Mouse (Mus musculus) stomach, embryonic 15.5 days (tissue): Measurements from ENCODE around the gene Chd5. TPM values are rescaled to one million over a fixed set of nuclear protein-coding genes. Genes with fewer than 3 reads are reported as not detected.
A peak's percentile ranks its signal among the peaks of the same experiment; 100 is the strongest.

Source experiments
- ATAC-seq: fragments of 200-750 bp; cut with Nextera tagmentation; 2 replicates; pipeline ENCODE4 v1.8.0; 2017; ENCODE audit warnings: low read depth, moderate number of reproducible peaks, moderate TSS enrichment; ENCODE audit not compliant: insufficient read depth, low FRiP score
- H3K27ac ChIP-seq: fragments of 300-500 bp; sonication (generic); 2 replicates; pipeline ENCODE4 v1.5.1; 2015; ENCODE audit warnings: mild to moderate bottlenecking, inconsistent platforms
- H3K27me3 ChIP-seq: fragments of 300-500 bp; sonication (generic); replicated peaks from 2 replicates; pipeline ENCODE4 v1.6.1; 2015; ENCODE audit warnings: inconsistent platforms
- H3K36me3 ChIP-seq: fragments of 300-500 bp; sonication (generic); 2 replicates; pipeline ENCODE4 v1.6.1; 2015; ENCODE audit warnings: inconsistent platforms
- H3K4me1 ChIP-seq: fragments of 300-500 bp; sonication (generic); 2 replicates; pipeline ENCODE4 v1.6.1; 2015; ENCODE audit warnings: inconsistent platforms
- H3K4me2 ChIP-seq: fragments of 300-500 bp; sonication (generic); 2 replicates; pipeline ENCODE4 v1.6.1; 2015; ENCODE audit warnings: mild to moderate bottlenecking, inconsistent platforms
- H3K4me3 ChIP-seq: fragments of 300-500 bp; sonication (generic); replicated peaks from 2 replicates; pipeline ENCODE4 v1.5.1; 2015; ENCODE audit warnings: inconsistent platforms
- H3K9ac ChIP-seq: fragments of 300-500 bp; sonication (generic); 2 replicates; pipeline ENCODE4 v1.6.1; 2015; ENCODE audit warnings: inconsistent platforms
- H3K9me3 ChIP-seq: fragments of 300-500 bp; sonication (generic); 2 replicates; pipeline ENCODE4 v1.6.1; 2016; ENCODE audit warnings: inconsistent platforms
- WGBS: fragments of 180-500 bp; shearing (Covaris S2); methylation state at CpG from one replicate; pipeline ENCODE4 v1.1.7; 2015; 5-methylcytosine and 5-hydroxymethylcytosine counted together
- polyA plus RNA-seq: library from polyadenylated mRNA; unstranded; fragments of >200 nt; fragmentation: Nextera tagmentation; extraction: Ambion mirVana; gene quantifications from 2 replicates; pipeline ENCODE4 v1.2.1, GENCODE M21; 2015

The Chd5 gene
- polyA plus RNA-seq = 1.4 and 1.5 TPM in 2 replicates

DNA sequence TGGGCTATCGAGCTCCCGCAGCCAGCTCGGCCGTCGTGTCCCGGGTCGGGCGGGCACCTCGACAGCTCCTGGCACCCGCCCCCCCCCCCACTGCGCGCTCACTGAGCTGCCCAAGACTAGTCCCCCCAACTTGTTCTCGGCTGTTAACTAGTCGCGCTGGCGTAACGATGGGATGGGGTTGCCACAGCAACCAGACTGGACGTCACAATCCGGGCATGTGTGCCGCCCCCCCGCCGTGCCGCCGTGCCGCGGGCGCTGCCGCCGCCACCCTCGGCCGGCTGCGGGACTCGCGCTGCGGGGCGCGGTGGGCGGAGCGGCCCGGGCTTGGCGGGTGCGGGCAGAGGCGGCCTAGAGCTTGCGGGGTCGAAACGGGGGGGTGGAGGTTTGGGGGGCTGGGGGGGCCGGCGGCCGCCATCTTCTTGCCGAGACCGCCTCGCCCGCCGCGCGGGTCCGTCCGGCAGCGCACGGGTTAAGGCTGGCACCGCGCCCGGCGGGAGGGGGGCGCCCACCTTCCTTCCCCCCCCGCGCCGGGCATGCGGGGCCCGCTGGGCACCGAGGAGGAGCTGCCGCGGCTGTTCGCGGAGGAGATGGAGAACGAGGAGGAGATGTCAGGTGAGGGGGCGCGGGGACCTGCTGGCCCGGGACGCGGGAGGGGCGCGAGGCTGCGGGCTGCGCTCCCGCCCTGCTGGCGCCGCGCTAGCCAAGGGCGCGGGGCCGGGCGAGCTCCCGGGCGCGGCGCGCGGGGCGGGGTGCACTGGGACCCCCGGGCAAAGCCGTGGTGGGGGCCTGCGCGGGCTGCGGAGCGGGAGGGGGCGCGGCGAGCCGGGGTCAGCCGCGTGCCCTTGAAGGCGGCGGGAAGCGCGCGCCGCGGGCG, at the start of gene Chd5:
Chd5 (plus strand) TSS at position 233 of the 874 bp plus-strand sequence.
- H3K27ac ChIP-seq = no peak within 1 kb of the TSS
- peaks cover 17% of the 10 kb centered on the region for H3K4me1 ChIP-seq
- peak within 1 kb of the TSS; percentile 97 for H3K4me2 ChIP-seq
- H3K9me3 ChIP-seq = no peaks in the 10 kb centered on the region
- whole genome bisulfite sequencing = 1% methylated on average over 79 of the region's 120 CpGs
- peaks cover 52% of the 10 kb centered on the region for H3K27me3 ChIP-seq
- peak within 1 kb of the TSS; percentile 16; the same call in 1 of the 2 replicates for H3K9ac ChIP-seq
- peak within 1 kb of the TSS; percentile 51 for H3K4me3 ChIP-seq
- H3K36me3 ChIP-seq = peaks cover 20% of the 10 kb centered on the region
- ATAC-seq = no peak

DNA sequence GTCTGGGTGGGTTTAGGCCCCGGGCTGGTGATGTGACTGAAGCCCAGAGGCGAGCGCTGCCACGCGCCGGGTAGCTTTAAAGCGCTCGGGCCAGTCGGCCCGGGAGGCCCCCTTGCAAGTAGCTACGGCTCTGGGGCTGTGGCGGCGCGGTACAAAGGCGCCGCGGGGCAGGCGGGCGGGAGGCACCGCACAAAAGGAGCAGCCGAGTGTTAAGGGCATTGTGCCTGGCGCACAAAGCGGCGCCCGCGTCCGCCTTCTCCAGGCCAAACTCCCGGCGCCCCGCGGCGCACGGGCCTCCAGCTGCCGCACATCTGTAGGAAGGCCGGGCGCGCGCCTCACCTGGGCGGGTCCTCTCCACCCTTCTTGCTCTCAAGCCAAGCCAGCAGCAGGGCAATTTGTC, 48.1 kb upstream of the Chd5 start:
- Histone ChIP-seq H3K4me3 (peak overlapping the region; percentile 22), H3K9ac (no peak overlapping the region), H3K4me2 (peak overlapping the region; percentile 50), H3K27ac (no peak overlapping the region), H3K36me3 (no peaks in the 10 kb centered on the region), H3K9me3 (no peaks in the 10 kb centered on the region), H3K4me1 (peaks cover 20% of the 10 kb centered on the region), H3K27me3 (peaks cover 79% of the 10 kb centered on the region)
- WGBS = under 1% methylated on average over 34 of the region's 39 CpGs
- ATAC-seq = no peak

DNA sequence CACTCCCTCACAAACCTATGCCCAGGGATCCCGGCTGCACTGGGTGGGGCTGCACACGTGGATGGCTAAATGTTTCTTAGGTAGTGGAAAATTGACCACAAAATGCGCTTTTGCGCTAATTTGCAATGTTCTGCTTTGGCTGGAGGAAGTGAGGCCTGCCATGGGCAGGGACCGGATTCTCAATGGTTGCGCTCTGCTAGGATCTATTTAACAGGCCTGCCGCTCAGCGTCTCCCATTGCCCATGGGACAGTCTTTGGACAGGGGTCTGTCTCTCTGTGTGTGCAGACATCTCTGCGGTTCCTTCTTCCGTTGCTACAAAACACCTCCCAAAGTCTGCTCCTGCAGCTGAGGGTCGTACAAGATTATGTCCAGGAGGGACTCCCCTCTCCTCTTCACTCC, 47.5 kb upstream of the Chd5 start:
- 24% methylated on average over 11 of the region's 11 CpGs for WGBS
- Histone ChIP-seq H3K27me3 (peaks cover 72% of the 10 kb centered on the region), H3K4me2 (no peak overlapping the region)

DNA sequence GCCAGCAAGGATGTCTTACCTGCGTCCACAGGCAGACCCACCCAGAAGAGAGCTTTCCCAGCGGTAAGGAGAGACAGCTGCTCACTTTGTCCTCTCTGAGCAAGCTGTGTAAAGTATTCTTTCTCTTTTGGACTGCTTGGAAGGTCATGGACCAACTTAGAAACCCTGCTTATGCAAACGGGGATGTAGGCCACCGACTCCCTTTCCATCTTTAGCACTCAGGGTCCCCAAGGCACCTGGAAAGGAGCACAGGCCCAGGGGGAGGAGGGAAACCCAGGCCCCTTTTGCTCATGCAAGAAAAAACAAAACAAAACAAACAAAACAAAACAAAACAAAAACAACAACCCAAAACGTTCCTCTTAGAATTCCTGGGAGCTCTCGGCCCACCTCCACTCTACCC, 46.9 kb upstream of the Chd5 start, which contains the start of gene Hes3:
Hes3 (minus strand) TSS at position 101 of the 400 bp plus-strand sequence.
- H3K36me3 ChIP-seq = no peaks in the 10 kb centered on the region
- H3K9me3 ChIP-seq = no peaks in the 10 kb centered on the region
- 33% methylated on average over 6 of the region's 6 CpGs for WGBS
- H3K9ac ChIP-seq = no peak within 1 kb of the TSS
- peaks cover 15% of the 10 kb centered on the region for H3K4me1 ChIP-seq
- no peak within 1 kb of the TSS for H3K27ac ChIP-seq
- peak within 1 kb of the TSS; percentile 22 for H3K4me3 ChIP-seq
- no peak for ATAC-seq
- H3K27me3 ChIP-seq = peaks cover 67% of the 10 kb centered on the region
- peak within 1 kb of the TSS; percentile 50 for H3K4me2 ChIP-seq

More for the DNA sequence above, 47.5 kb upstream of the Chd5 start:
- no peak overlapping the region for H3K9ac ChIP-seq
- no peaks in the 10 kb centered on the region for H3K9me3 ChIP-seq
- peaks cover 18% of the 10 kb centered on the region for H3K4me1 ChIP-seq
- no peaks in the 10 kb centered on the region for H3K36me3 ChIP-seq
- no peak overlapping the region for H3K4me3 ChIP-seq
- H3K27ac ChIP-seq = no peak overlapping the region
- no peak for ATAC-seq

DNA sequence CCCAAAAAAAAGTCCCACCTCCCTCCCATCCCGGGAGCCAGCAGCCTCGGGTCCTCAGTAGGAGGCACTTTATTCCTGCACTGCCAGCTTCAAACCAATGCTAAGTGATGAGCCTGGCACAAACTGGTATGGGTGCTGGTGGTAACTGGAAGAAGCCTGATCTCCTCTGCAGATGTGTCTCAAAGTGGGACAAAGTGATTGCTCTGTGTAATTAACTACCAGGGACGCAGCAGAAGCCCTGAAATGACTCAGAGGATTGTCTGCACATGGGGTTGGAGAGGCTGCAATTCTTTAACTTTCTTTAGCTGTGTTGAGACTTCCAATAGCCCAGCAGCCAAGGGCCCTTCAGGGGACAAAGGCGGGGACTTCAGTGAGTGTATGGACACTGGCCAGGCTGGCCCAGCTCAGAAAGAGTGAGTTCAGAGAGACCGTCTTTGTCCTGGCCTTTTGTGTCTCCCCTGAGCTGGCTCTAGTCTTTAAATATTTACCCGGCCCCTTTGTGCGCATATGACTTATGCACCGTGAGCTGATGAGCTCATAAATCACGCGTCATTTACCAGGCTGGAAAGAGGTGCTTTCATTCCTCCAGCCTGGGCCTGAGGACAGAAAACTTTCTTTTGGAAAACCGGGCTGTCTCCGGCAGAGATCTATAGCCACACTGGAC, 46.2 kb upstream of the Chd5 start:
- no peak for ATAC-seq
- H3K4me1 ChIP-seq = peaks cover 14% of the 10 kb centered on the region
- 13% methylated on average over 12 of the region's 12 CpGs for WGBS
- H3K9ac ChIP-seq = no peak overlapping the region
- H3K4me2 ChIP-seq = no peak overlapping the region
- no peak overlapping the region for H3K27ac ChIP-seq
- no peak overlapping the region for H3K4me3 ChIP-seq
- no peaks in the 10 kb centered on the region for H3K9me3 ChIP-seq
- H3K27me3 ChIP-seq = peaks cover 60% of the 10 kb centered on the region
- H3K36me3 ChIP-seq = no peaks in the 10 kb centered on the region

DNA sequence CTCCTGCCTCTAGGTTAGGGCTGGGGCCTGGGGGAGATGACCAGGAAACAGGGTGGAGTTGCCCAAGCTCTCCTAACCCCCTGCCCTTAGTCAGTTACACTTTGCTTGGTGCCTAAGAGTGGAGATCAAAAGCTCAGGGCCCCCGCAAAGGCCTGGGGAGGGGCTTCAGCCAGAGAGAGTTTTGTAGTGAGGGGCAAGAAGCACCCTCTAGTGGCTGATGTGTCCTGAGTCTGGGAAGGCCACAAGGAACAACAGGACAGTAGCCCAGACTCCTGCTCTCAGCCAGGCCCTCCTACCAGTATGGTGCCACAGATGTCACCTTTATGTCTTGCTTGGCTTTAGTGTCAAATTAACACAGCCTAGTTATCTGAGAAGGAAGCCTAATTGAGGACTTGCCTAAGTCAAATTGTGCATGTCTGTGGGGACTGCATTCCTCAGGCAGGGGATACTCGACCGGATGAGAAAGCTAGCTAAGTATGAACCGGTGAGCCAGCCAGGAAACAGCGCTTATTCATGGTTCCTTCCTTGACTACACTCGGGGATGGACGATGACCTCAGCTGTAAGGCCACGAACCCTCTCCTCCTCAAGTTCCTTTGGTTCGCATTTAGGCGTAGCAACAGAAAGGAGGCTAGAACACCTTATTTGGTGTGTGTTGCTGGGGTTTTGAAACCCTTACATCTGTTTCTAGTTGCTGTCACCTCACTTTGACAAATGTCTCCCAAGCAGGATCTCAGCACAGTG, 44.1 kb upstream of the Chd5 start:
- H3K9me3 ChIP-seq = no peaks in the 10 kb centered on the region
- H3K9ac ChIP-seq = no peak overlapping the region
- H3K4me2 ChIP-seq = no peak overlapping the region
- no peak for ATAC-seq
- H3K36me3 ChIP-seq = no peaks in the 10 kb centered on the region
- H3K27me3 ChIP-seq = peaks cover 46% of the 10 kb centered on the region
- no peak overlapping the region for H3K27ac ChIP-seq
- peaks cover 28% of the 10 kb centered on the region for H3K4me1 ChIP-seq
- no peak overlapping the region for H3K4me3 ChIP-seq
- WGBS = 54% methylated on average over 10 of the region's 10 CpGs

DNA sequence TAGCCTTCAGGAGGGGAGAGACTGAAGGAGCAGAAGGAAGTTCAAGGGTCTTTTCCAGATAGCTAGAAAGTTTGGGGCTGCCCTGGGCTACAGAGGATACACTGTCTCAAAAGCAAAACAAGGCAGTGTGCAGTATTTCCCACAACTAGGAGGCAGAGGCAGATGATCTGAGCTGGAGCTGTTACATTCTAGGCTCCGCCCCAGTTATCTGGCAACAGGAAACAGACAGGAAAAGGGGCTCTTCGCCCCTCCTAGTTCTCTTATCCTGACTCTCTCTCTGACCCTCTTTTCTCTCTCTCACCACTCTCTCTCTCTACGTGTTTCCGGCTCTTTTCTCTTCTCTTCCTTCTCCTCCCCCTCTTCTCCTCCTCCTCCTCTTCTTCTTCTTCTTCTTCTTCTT, 42.5 kb upstream of the Chd5 start:
- peaks cover 21% of the 10 kb centered on the region for H3K4me1 ChIP-seq
- H3K27me3 ChIP-seq = peaks cover 32% of the 10 kb centered on the region
- H3K36me3 ChIP-seq = peaks cover 12% of the 10 kb centered on the region; the same call in 1 of the 2 replicates
- no peaks in the 10 kb centered on the region for H3K9me3 ChIP-seq
- ATAC-seq = no peak
- H3K4me2 ChIP-seq = peak overlapping the region; percentile 21; the same call in 1 of the 2 replicates
- WGBS = 27% methylated on average over 4 of the region's 4 CpGs
- H3K27ac ChIP-seq = no peak overlapping the region
- no peak overlapping the region for H3K9ac ChIP-seq
- H3K4me3 ChIP-seq = no peak overlapping the region

DNA sequence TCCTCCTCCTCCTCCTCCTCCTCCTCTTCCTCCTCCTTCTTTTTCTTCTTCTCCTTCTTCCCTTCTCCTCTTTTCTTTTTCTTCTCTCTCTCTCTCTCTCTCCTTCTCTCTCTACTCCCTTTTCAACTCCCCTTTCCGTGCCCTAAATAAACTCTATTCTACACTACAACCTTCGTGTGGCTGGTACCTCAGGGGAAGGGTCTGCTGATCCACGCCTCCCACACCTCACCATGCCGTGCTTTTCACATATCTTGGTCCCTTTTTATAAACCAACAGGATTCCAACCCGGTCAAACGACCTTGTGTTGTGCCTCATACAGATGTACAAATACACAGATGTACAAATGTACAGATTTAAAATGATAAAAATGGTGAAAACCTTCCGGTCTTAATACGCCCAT, 42.1 kb upstream of the Chd5 start:
- Histone ChIP-seq H3K4me1 (peaks cover 19% of the 10 kb centered on the region), H3K4me2 (peak overlapping the region; percentile 77), H3K27me3 (peaks cover 27% of the 10 kb centered on the region), H3K9me3 (no peaks in the 10 kb centered on the region), H3K27ac (peak overlapping the region; percentile 84), H3K36me3 (peaks cover 13% of the 10 kb centered on the region; the same call in 1 of the 2 replicates), H3K9ac (0 out of 2 replicates have a peak overlapping the region, but pooled peaks have one; percentile 33), H3K4me3 (peak overlapping the region; percentile 84)
- WGBS = 6% methylated on average over 8 of the region's 8 CpGs
- no peak for ATAC-seq

DNA sequence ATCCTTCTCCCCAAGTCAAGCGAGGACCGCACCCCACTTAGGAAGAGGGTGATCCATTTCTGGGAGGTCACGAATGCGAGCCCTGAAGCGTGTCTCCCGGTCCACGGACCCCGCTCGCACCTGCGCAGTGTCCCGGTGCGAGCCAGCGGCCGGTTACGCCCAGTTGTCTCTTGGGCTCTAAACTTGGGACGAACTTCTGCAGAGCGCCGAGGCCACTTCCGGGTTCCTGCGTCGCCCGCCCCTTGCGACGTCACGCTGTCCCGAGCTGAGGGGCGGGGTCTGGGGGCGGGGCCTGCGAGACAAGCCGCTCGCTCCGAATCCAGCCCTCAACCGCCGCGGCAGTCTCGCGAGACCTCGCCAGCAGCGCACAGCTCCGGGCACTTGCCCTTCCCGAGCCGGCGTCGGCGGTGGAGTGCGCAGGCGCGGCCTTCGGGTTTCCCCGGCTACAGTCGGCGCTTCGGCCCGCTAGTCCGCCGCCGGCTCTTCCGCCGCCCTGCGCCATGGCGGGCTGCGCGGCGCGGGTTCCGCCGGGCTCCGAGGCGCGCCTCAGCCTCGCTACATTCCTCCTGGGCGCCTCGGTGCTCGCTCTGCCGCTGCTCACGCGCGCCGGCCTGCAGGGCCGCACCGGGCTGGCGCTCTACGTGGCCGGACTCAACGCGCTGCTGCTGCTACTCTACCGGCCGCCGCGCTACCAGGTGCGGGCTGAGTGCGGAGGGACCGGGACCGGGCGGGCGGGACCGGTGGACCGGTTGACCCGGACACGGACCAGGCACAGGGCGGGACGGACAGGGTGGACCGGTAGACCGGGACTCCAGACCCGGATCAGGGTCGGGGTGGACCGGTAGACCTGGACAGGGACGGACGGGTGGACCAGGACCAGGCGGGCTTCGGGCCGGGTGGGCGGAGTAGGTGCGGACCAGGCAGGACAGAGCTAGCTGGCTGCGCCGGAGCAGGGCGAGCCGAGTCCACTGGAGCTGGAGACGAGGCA, 41.3 kb upstream of the Chd5 start, which contains the start of gene Icmt:
Icmt (plus strand) TSS at position 354 of the 988 bp plus-strand sequence.
- Histone ChIP-seq H3K9ac (peak within 1 kb of the TSS; percentile 93), H3K4me2 (peak within 1 kb of the TSS; percentile 95), H3K9me3 (no peaks in the 10 kb centered on the region), H3K36me3 (peaks cover 13% of the 10 kb centered on the region; the same call in 1 of the 2 replicates), H3K27me3 (peaks cover 19% of the 10 kb centered on the region), H3K4me1 (peaks cover 19% of the 10 kb centered on the region), H3K4me3 (peak within 1 kb of the TSS; percentile 84), H3K27ac (peak within 1 kb of the TSS; percentile 84)
- under 1% methylated on average over 119 of the region's 119 CpGs for WGBS
- peak; percentile 96 for ATAC-seq

DNA sequence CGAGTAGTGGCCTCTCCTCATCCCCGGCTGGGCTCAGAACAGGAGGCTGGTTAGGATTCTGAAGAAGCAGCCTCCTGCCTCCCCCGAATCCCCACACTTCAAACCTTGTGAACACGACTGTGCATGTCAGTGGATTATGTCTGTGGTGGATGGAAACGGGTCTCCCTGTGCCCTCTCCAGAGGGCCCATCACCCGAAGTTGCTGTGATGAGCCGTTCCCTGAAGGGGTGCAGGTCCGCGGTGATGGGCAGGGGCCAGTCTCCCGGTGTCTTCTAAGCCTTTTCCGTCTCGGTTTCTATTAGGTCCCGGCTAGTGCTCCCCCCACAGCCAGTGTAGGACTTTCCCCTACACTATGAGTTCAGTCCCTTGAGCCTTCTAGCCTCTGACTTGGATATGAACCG, 39.6 kb upstream of the Chd5 start:
- Histone ChIP-seq H3K4me1 (peaks cover 16% of the 10 kb centered on the region), H3K27me3 (0 out of 2 replicates have a peak, but pooled peaks cover 4% of the 10 kb centered on the region)

More for the DNA sequence above, 39.6 kb upstream of the Chd5 start:
- WGBS = 79% methylated on average over 14 of the region's 14 CpGs
- Histone ChIP-seq H3K9ac (no peak overlapping the region), H3K4me2 (peak overlapping the region; percentile 95; the same call in 1 of the 2 replicates), H3K9me3 (no peaks in the 10 kb centered on the region), H3K27ac (no peak overlapping the region), H3K36me3 (peaks cover 25% of the 10 kb centered on the region), H3K4me3 (no peak overlapping the region; the same call in 1 of the 2 replicates)
- ATAC-seq = no peak
